Mouse (Mus musculus) kidney, embryonic 15.5 days (tissue): ENCODE data around the gene Btbd35f6. TPM values are rescaled to one million over a fixed set of nuclear protein-coding genes. Genes with fewer than 3 reads are reported as not detected.
"Not testable (repeated sequence)": the region's sequence is repeated elsewhere in the genome, so short reads cannot be mapped to it uniquely, and the experiment has no call there.

Experiments
- ATAC-seq: fragments of 200-750 bp; cut with Nextera tagmentation; replicated peaks from 2 replicates; pipeline ENCODE4 v1.8.0; 2017; ENCODE audit warnings: moderate TSS enrichment; ENCODE audit not compliant: low FRiP score
- H3K27ac ChIP-seq: fragments of 300-500 bp; sonication (generic); 2 replicates; pipeline ENCODE4 v1.5.1; 2015; ENCODE audit warnings: mild to moderate bottlenecking, inconsistent platforms
- H3K27me3 ChIP-seq: fragments of 300-500 bp; sonication (generic); 2 replicates; pipeline ENCODE4 v1.6.1; 2015; ENCODE audit warnings: inconsistent platforms
- H3K36me3 ChIP-seq: fragments of 300-500 bp; sonication (generic); 2 replicates; pipeline ENCODE4 v1.6.1; 2015; ENCODE audit warnings: inconsistent platforms
- H3K4me1 ChIP-seq: fragments of 300-500 bp; sonication (generic); 2 replicates; pipeline ENCODE4 v1.6.1; 2015; ENCODE audit warnings: inconsistent platforms
- H3K4me2 ChIP-seq: fragments of 300-500 bp; sonication (generic); 2 replicates; pipeline ENCODE4 v1.6.1; 2015; ENCODE audit warnings: moderate library complexity, mild to moderate bottlenecking, inconsistent platforms
- H3K4me3 ChIP-seq: fragments of 300-500 bp; sonication (generic); replicated peaks from 2 replicates; pipeline ENCODE4 v1.5.1; 2015; ENCODE audit warnings: mild to moderate bottlenecking, inconsistent platforms
- H3K9ac ChIP-seq: fragments of 300-500 bp; sonication (generic); 2 replicates; pipeline ENCODE4 v1.6.1; 2015; ENCODE audit warnings: mild to moderate bottlenecking, inconsistent platforms
- H3K9me3 ChIP-seq: fragments of 300-500 bp; sonication (generic); replicated peaks from 2 replicates; pipeline ENCODE4 v1.6.1; 2016; ENCODE audit warnings: inconsistent platforms
- WGBS: fragments of 180-500 bp; shearing (Covaris S2); methylation state at CpG from one replicate; pipeline ENCODE4 v1.1.7; 2015; ENCODE audit warnings: mixed read lengths; 5-methylcytosine and 5-hydroxymethylcytosine counted together
- polyA plus RNA-seq: library from polyadenylated mRNA; unstranded; fragments of >200 nt; fragmentation: Nextera tagmentation; extraction: Ambion mirVana; gene quantifications from 2 replicates; pipeline ENCODE4 v1.2.1, GENCODE M21; 2015

Btbd35f6 gene
- polyA plus RNA-seq = not detected in 2 replicates

DNA sequence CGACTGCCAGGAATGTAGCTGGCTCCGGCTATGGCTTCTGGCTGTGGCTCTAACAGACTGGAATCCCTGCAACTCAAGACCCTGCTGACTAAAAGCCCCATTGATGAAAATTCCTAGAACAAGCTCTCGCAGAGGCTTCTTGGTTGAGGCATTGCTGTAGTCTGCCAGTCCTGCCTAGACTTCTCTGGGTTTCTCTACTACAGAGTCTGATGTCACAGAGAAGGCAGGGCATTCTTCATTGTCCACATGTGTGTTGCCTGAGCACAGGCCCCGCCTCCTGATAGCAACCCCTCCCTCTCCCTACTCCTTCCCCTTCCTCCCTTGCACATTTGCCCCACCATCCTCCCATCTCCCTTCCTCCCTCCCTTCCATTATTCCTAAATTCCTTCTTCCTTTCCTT lies at the start of gene Btbd35f6:
Gene Btbd35f6 (minus strand): TSS at position 101 of the 400 bp plus-strand sequence.
- H3K36me3 ChIP-seq, H3K27me3 ChIP-seq, H3K9me3 ChIP-seq, ATAC-seq, H3K4me3 ChIP-seq, H3K9ac ChIP-seq, H3K27ac ChIP-seq, H3K4me1 ChIP-seq, H3K4me2 ChIP-seq: not testable (repeated sequence)
- 86% methylated on average over 1 of the region's 4 CpGs for WGBS

DNA sequence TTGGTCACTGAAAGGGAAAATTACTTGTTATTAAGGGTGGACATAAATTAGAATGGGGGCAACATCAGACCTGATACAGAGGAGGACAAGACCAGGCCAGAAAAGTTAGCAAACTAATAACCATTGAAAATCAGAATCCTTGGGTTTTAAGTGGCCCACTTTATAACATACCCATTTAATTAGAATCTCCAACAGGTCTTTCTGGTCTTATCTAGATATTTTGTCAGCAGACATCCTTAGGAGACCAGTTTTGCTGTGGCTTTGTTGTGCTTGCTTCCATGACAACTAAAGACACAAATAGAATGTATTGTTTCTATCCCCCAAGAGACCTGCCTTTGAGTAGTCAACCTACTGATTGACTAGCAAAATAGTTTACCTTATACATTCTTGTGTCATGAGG lies 30.4 kb upstream of the Btbd35f6 start, which contains the start of gene Gm21870:
Gene Gm21870 (minus strand): TSS at position 101 of the 400 bp plus-strand sequence.
- not testable (repeated sequence) for H3K4me1 ChIP-seq, H3K9ac ChIP-seq, H3K4me3 ChIP-seq, ATAC-seq, H3K4me2 ChIP-seq, H3K27me3 ChIP-seq, H3K9me3 ChIP-seq, H3K36me3 ChIP-seq, H3K27ac ChIP-seq

DNA sequence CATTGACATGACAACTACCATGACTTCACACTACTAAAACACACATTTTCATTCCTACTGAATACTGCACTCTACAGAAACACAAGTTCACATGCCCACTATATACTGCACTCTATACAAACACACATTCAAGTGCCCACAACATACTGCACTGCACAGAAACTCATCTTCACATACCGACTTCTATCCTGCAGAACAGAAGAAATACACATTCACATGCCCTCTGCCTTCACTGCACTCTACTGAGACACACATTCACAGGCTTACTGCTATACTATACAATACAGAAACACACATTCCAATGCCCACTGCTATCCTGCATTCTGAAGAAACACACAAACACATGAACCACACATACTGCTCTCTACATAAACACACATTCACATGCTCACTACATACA lies 26.1 kb downstream of the Btbd35f6 start:
- not testable (repeated sequence) for H3K9me3 ChIP-seq, H3K27me3 ChIP-seq, H3K4me1 ChIP-seq, ATAC-seq, H3K27ac ChIP-seq, H3K4me2 ChIP-seq, H3K4me3 ChIP-seq, H3K36me3 ChIP-seq, H3K9ac ChIP-seq
- WGBS = no CpG with 5 or more reads among the region's 1 CpGs

DNA sequence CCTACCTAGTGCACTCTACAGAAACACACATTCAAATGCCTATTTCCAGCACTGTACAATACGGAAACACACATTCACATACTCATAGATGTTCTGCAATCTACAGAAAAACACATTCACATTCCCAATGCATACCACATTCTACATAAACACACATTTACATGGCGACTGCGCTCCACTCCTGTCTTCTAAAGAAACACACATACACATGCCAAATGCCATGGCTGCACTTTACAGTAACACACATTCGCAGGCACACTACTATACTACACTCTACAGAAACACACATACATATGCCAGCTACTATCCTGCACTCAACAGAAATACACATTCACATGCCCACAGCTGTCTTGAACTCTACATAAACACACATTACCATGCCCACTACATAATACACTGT lies 28.1 kb downstream of the Btbd35f6 start:
- not testable (repeated sequence) for H3K27me3 ChIP-seq, H3K9me3 ChIP-seq, H3K27ac ChIP-seq, H3K4me2 ChIP-seq, H3K9ac ChIP-seq, H3K4me3 ChIP-seq, H3K36me3 ChIP-seq, H3K4me1 ChIP-seq, ATAC-seq
- 80% methylated on average over 4 of the region's 4 CpGs for WGBS

DNA sequence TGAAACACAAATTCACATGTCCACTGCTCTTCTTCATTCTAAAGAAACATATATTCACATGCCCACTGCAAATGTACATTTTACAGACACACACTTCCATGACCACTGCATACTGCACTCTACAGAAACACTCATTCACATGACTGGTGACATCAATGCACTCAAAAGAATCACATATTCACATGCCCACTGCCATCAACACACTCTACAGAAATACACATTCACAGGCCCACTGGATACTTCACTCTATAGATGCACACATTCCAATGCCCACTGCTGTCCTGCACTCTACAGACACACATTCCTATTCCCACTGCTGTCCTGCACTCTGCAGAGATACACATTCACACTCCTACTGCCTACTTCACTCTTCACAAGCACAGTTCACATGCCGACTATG lies 30.0 kb downstream of the Btbd35f6 start:
- not testable (repeated sequence) for H3K4me3 ChIP-seq, H3K27ac ChIP-seq, H3K4me1 ChIP-seq, H3K4me2 ChIP-seq, H3K27me3 ChIP-seq, H3K36me3 ChIP-seq, H3K9me3 ChIP-seq, H3K9ac ChIP-seq, ATAC-seq
- WGBS = no CpG with 5 or more reads among the region's 1 CpGs

DNA sequence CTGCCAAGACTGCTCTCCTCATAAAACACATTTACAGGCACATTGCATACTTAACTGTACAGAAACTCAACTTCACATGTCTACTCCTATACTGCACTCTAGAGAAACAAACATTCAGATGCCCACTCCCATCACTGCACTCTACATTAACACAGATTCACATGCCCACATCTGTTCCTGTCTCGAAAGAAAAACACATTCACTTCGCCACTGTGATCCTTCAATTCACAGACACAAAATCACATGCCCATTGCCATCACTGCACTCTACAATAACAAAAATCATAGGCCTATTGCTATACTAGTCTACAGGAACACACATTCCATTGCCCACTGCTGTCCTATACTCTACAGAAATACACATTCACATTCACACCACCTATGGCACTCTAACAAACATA lies 30.9 kb downstream of the Btbd35f6 start:
- 85% methylated on average over 2 of the region's 2 CpGs for WGBS
- not testable (repeated sequence) for H3K36me3 ChIP-seq, H3K27me3 ChIP-seq, H3K9me3 ChIP-seq, ATAC-seq, H3K27ac ChIP-seq, H3K4me2 ChIP-seq, H3K4me3 ChIP-seq, H3K4me1 ChIP-seq, H3K9ac ChIP-seq

Other genes starting within 250 kb of the Btbd35f6 start
- not detected in 2 replicates for gene Gm21870, start 30.3 kb upstream of the Btbd35f6 start, polyA plus RNA-seq
- gene Btbd35f9, start 205.0 kb upstream of the Btbd35f6 start, polyA plus RNA-seq = not detected in 2 replicates